Mouse (Mus musculus): ENCODE results near the gene Mrpl52.

Gene Mrpl52

GRCm38 (mm10) chr14:54412000-54412576 lies 14.6 kb upstream of the Mrpl52 start:
- DNase-seq (ENCODE audit: low spot score in 2 of 2), result no peak

GRCm38 (mm10) chr14:54412629-54413170 lies 14.0 kb upstream of the Mrpl52 start:
- no peak for DNase-seq (ENCODE audit: low spot score in 2 of 2)

GRCm38 (mm10) chr14:54413877-54414700 lies 12.6 kb upstream of the Mrpl52 start:
- no peak for DNase-seq (ENCODE audit: low spot score in 2 of 2)

- DNase-seq (ENCODE audit: low spot score in 2 of 2), result no peak
Measured at GRCm38 (mm10) chr14:54415241-54416020, 11.3 kb upstream of the Mrpl52 start.

- DNase-seq (ENCODE audit: low spot score in 2 of 2), result no peak
Measured at GRCm38 (mm10) chr14:54416229-54416775, 10.4 kb upstream of the Mrpl52 start.

GRCm38 (mm10) chr14:54416830-54417229 lies 9.9 kb upstream of the Mrpl52 start:
- no peak for DNase-seq (ENCODE audit: low spot score in 2 of 2)

- no peak for DNase-seq (ENCODE audit: low spot score in 2 of 2)
Measured at GRCm38 (mm10) chr14:54417623-54418081, 9.1 kb upstream of the Mrpl52 start, which contains the start of gene Slc7a7. TSS of gene Slc7a7 (minus strand) at chr14:54417780.

GRCm38 (mm10) chr14:54421014-54421413 lies 5.7 kb upstream of the Mrpl52 start:
- DNase-seq (ENCODE audit: low spot score in 2 of 2), result no peak

GRCm38 (mm10) chr14:54423406-54423805 lies 3.3 kb upstream of the Mrpl52 start:
- no peak for DNase-seq (ENCODE audit: low spot score in 2 of 2)

GRCm38 (mm10) chr14:54424634-54425033 lies 2.1 kb upstream of the Mrpl52 start:
- DNase-seq (ENCODE audit: low spot score in 2 of 2), result no peak

- DNase-seq (ENCODE audit: low spot score in 2 of 2), result no peak
Measured at GRCm38 (mm10) chr14:54425540-54425939, 1.2 kb upstream of the Mrpl52 start.

- no peak for DNase-seq (ENCODE audit: low spot score in 2 of 2)
Measured at GRCm38 (mm10) chr14:54426003-54426688, 563 bp upstream of the Mrpl52 start.

GRCm38 (mm10) chr14:54427696-54428095 lies 987 bp downstream of the Mrpl52 start:
- DNase-seq (ENCODE audit: low spot score in 2 of 2), result no peak

GRCm38 (mm10) chr14:54428421-54428820 lies 1.7 kb downstream of the Mrpl52 start:
- no peak for DNase-seq (ENCODE audit: low spot score in 2 of 2)

- no peak for DNase-seq (ENCODE audit: low spot score in 2 of 2)
Measured at GRCm38 (mm10) chr14:54429332-54430093, 2.8 kb downstream of the Mrpl52 start.

GRCm38 (mm10) chr14:54430406-54431145 lies 3.9 kb downstream of the Mrpl52 start:
- no peak for DNase-seq (ENCODE audit: low spot score in 2 of 2)

GRCm38 (mm10) chr14:54431334-54432077 lies 4.8 kb downstream of the Mrpl52 start, which contains the start of gene Mmp14:
TSS of gene Mmp14 (plus strand) at chr14:54431612.
- peak in 1 of 2 experiments; percentile 64 for DNase-seq (ENCODE audit: low spot score in 2 of 2)

- DNase-seq (ENCODE audit: low spot score in 2 of 2), result no peak
Measured at GRCm38 (mm10) chr14:54432078-54432836, 5.5 kb downstream of the Mrpl52 start.
